Mouse (Mus musculus) left cerebral cortex, postnatal 4 days (tissue): ENCODE measurements around the gene Sf3b6. TPM values are rescaled to one million over a fixed set of nuclear protein-coding genes. Genes with fewer than 3 reads are reported as not detected.

ENCODE experiments used
- total RNA-seq, 2 experiments: library from RNA; stranded (reverse); gene quantifications; 2 replicates each; pipeline ENCODE4 v1.2.3; 2021

The Sf3b6 gene
- total RNA-seq, 2 experiments from 2014 or later, result 127 to 135 TPM

Other genes starting within 250 kb of the Sf3b6 start
- 10 to 100 TPM; 48.7 to 49.5 TPM for gene Itsn2, start 224.9 kb upstream of the Sf3b6 start, total RNA-seq
- not detected for gene Gm3625, start 224.6 kb upstream of the Sf3b6 start, total RNA-seq
- 1 to 10 TPM; 2.3 to 2.7 TPM for gene Fam228a, start 79.1 kb upstream of the Sf3b6 start, total RNA-seq
- 10 to 100 TPM in 1 of 2 experiments, 1 to 10 TPM in 1; 9.6 to 10.6 TPM for gene Pfn4, start 48.5 kb upstream of the Sf3b6 start, total RNA-seq
- gene Fam228b, start 48.3 kb upstream of the Sf3b6 start, total RNA-seq, result 10 to 100 TPM; 16.0 to 21.1 TPM
- 100 to 1,000 TPM in 1 of 2 experiments, 10 to 100 TPM in 1; 91.9 to 101 TPM for gene Fkbp1b, start 24.0 kb downstream of the Sf3b6 start, total RNA-seq
- gene Wdcp, start 25.8 kb downstream of the Sf3b6 start, total RNA-seq, result 10 to 100 TPM; 12.7 to 15.0 TPM
- 1 to 10 TPM; 1.6 to 1.9 TPM for gene Mfsd2b, start 56.8 kb downstream of the Sf3b6 start, total RNA-seq
- gene Ubxn2a, start 90.2 kb downstream of the Sf3b6 start, total RNA-seq, result 10 to 100 TPM; 29.4 to 30.5 TPM
- gene Atad2b, start 99.8 kb downstream of the Sf3b6 start, total RNA-seq, result 10 to 100 TPM; 37.7 to 44.2 TPM